Mouse (Mus musculus): ENCODE measurements around the gene Cd59b. TPM values are rescaled to one million over a fixed set of nuclear protein-coding genes. Genes with fewer than 3 reads are reported as not detected.

Cd59b gene
- polyA plus RNA-seq, 1 experiment from 2014 or later: 6.3 TPM

DNA sequence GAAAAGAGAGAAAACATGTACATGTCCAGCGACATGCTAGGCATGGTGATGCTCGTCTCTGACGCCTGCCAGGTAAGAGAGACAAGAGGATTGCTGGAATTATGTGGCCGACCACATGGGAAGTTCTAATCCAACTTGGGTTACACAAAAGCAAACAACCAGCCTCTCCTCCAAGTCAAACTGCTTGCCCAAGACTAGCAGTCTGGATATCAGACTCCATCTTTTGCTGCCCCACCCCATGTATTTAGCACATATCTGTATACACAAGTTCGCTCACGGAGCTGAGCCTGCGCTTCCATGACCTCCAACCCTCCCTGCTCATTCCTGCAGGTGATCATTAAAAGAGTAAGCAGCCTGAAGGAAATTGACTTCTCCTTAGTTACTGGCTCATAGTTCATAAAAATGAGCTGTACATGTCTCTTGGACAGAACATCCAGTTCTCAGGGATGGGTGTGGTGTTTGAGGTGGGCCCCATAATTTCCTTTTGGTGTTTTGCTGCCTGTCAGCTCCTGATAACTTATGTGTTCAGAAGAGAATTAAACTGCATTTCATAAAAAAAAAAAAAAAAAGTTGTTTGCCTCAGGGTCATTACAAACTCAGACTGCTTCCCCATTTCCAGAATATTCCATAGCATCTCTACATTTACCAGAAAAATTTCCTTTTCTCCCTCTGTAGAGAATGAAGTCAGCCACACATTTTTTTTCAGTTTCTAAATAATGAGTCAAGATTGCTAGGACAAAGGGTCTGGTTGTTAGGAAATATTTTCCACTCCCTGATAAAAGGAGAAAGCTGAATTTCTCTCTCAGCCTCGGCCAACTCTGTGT is 52.2 kb downstream of the Cd59b start:
- 52% methylated on average over 8 of the region's 8 CpGs for WGBS
- no peak for TF ChIP-seq CTCF (IDR thresholded peaks at IDR 0.05; ENCODE audit: low read depth)
- Histone ChIP-seq H3K4me1 (replicated peaks; ENCODE audit: control insufficient read depth, insufficient read depth, low read length) (no peaks in the 10 kb centered on the region; the same call in 1 of the 2 replicates), H3K27me3 (replicated peaks; ENCODE audit: control insufficient read depth, insufficient read depth, low read length) (no peaks in the 10 kb centered on the region), H3K4me2 (replicated peaks; ENCODE audit: low read depth) (peak overlapping the region; percentile 98), H3K9me3 (ENCODE audit: control insufficient read depth) (no peaks in the 10 kb centered on the region), H3K27ac (ENCODE audit: low read depth, low read length) (peak overlapping the region; percentile 82), H3K36me3 (ENCODE audit: control insufficient read depth, insufficient read depth) (no peaks in the 10 kb centered on the region), H3K9ac (ENCODE audit: low read depth, low read length) (peak overlapping the region; percentile 79; the same call in 1 of the 2 replicates), H3K4me3 (ENCODE audit: low read depth, low read length) (peak overlapping the region; percentile 58)
- peak; percentile 68 for ATAC-seq

DNA sequence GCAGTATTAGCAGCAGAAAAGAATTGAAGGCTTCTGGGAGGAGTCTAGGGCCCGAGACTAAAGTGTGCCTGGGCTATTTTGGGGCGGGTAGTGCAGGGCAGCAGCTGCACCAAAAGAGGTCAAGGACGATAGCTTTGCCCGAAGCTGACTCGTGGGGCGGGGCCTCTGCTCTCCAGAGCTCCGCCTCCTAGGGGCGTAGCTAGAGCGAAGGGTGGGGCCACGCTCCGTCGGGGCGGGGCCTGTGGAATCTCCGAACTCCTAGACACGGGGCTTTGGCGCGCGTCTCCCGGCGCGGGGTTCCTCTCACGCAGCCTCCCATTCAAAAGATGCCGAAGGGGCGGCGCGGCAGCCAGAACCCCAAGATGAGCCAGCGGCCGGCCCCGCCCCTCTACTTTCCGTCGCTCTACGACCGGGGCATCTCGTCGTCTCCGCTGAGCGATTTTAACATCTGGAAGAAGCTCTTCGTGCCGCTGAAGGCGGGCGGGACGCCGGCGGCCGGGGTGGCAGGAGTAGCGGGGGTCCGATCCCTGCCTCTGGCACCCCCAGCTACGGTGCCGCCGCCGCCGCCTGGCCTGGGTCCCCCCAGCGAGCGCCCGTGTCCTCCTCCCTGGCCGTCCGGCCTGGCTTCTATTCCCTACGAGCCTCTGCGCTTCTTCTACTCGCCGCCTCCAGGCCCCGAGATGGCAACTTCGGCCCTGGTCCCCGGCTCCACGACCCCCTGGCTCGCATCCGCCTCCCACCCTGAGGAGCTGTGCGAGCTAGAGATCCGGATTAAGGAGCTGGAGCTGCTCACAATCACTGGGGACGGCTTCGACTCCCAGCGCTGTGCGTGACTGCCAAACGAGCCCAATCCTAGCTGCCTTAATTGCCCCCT is 53.1 kb downstream of the Cd59b start, which contains the start of gene A930018P22Rik:
Gene A930018P22Rik, plus strand, starts transcription at position 265 of the 874 bp plus-strand sequence.
- peak within 1 kb of the TSS; percentile 82 for H3K27ac ChIP-seq (ENCODE audit: low read depth, low read length)
- peak within 1 kb of the TSS; percentile 98 for H3K4me2 ChIP-seq (replicated peaks; ENCODE audit: low read depth)
- no peaks in the 10 kb centered on the region; the same call in 1 of the 2 replicates for H3K4me1 ChIP-seq (replicated peaks; ENCODE audit: control insufficient read depth, insufficient read depth, low read length)
- peak; percentile 87 for ATAC-seq
- no peaks in the 10 kb centered on the region for H3K9me3 ChIP-seq (ENCODE audit: control insufficient read depth)
- peak within 1 kb of the TSS; percentile 58 for H3K4me3 ChIP-seq (ENCODE audit: low read depth, low read length)
- no peaks in the 10 kb centered on the region for H3K27me3 ChIP-seq (replicated peaks; ENCODE audit: control insufficient read depth, insufficient read depth, low read length)
- no peaks in the 10 kb centered on the region for H3K36me3 ChIP-seq (ENCODE audit: control insufficient read depth, insufficient read depth)
- under 1% methylated on average over 74 of the region's 74 CpGs for whole genome bisulfite sequencing
- peak; percentile 7; the same call in 1 of the 2 replicates for TF ChIP-seq CTCF (IDR thresholded peaks at IDR 0.05; ENCODE audit: low read depth)
- H3K9ac ChIP-seq (ENCODE audit: low read depth, low read length): peak within 1 kb of the TSS; percentile 79

DNA sequence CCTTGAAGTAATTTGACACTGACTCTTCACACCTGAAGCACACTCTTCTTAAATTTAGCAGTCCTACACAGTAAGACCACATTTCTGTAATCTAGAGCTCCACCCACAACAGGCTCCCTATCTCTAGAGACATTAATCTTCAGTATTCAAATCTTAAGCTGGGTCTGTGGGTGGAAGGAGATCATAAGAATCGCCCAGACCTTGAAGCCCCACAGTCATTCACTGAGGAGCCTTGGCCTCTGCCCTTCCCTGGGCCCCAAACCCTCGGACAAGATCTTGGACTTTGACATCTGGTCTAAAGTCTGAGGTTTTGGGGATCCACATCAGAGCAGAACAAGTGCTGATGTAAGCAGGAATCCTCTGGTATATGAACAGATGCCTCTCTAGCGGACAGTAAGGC is 53.9 kb downstream of the Cd59b start:
- 25% methylated on average over 3 of the region's 3 CpGs for WGBS
- Histone ChIP-seq H3K9me3 (ENCODE audit: control insufficient read depth) (no peaks in the 10 kb centered on the region), H3K4me1 (replicated peaks; ENCODE audit: control insufficient read depth, insufficient read depth, low read length) (no peaks in the 10 kb centered on the region; the same call in 1 of the 2 replicates), H3K4me3 (ENCODE audit: low read depth, low read length) (peak overlapping the region; percentile 58), H3K27ac (ENCODE audit: low read depth, low read length) (peak overlapping the region; percentile 35; the same call in 1 of the 2 replicates), H3K36me3 (ENCODE audit: control insufficient read depth, insufficient read depth) (no peaks in the 10 kb centered on the region), H3K4me2 (replicated peaks; ENCODE audit: low read depth) (peak overlapping the region; percentile 98), H3K9ac (ENCODE audit: low read depth, low read length) (no peak overlapping the region), H3K27me3 (replicated peaks; ENCODE audit: control insufficient read depth, insufficient read depth, low read length) (no peaks in the 10 kb centered on the region)
- TF ChIP-seq CTCF (IDR thresholded peaks at IDR 0.05; ENCODE audit: low read depth): no peak
- no peak for ATAC-seq

DNA sequence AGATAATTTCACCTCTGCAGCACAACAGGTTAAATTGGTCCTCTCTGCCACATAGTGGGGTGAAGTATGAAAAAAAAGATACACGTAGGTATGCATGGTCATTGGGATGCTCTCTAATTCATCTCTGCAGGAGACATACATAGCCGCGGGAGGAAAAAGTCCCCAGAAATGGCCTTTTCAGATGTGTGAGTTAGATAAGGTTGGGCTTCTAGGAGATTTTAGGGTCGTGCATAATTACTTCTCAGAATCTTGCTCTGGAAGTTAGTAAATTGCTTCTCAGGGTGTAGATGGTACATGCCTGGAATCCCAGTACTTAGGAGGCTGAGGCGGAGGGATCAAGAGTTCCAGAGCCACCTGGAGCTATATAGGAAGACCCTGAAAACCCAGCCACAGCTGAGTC is 54.4 kb downstream of the Cd59b start:
- no peak for TF ChIP-seq CTCF (IDR thresholded peaks at IDR 0.05; ENCODE audit: low read depth)
- no peak for ATAC-seq
- no peak overlapping the region for H3K4me2 ChIP-seq (replicated peaks; ENCODE audit: low read depth)
- H3K27ac ChIP-seq (ENCODE audit: low read depth, low read length): no peak overlapping the region
- H3K27me3 ChIP-seq (replicated peaks; ENCODE audit: control insufficient read depth, insufficient read depth, low read length): no peaks in the 10 kb centered on the region
- no peaks in the 10 kb centered on the region; the same call in 1 of the 2 replicates for H3K4me1 ChIP-seq (replicated peaks; ENCODE audit: control insufficient read depth, insufficient read depth, low read length)
- no peak overlapping the region for H3K9ac ChIP-seq (ENCODE audit: low read depth, low read length)
- no peak overlapping the region for H3K4me3 ChIP-seq (ENCODE audit: low read depth, low read length)
- H3K9me3 ChIP-seq (ENCODE audit: control insufficient read depth): no peaks in the 10 kb centered on the region
- H3K36me3 ChIP-seq (ENCODE audit: control insufficient read depth, insufficient read depth): no peaks in the 10 kb centered on the region
- WGBS: 83% methylated on average over 5 of the region's 5 CpGs

DNA sequence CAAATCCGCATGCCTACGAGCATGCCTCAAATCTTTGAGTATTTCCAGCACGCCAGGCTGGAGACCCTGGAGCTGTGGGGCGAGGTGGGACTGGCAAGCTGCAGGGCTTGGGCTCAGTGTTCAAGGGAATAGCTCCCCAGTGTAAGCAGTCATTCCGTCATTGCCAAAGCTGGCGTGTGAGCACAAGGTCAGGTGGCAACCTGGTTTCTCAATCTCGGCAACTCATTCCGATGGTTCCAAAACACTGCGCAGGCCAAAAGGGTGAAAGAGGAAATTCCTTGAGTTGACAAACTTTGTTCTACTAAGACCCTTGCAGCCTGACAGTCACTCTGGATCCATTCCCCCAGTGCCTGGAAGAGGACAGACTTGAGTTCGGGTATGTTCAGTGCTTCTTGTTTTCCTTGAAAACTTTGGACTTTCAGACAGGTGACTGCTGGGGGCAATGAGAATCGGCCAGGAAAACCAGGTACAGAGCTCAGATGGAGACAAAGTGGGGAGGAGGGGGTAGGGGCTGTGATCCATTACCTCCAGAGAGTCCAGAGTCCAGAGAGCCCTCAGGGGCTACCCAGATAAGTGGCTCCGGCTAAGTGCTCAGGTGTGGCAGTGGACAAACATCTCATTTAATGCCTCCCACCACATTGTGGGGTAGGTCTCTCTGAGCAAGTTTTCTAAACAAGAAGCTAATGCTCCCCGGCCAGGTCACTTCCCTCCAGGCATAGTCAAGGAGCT is 59.3 kb downstream of the Cd59b start:
- H3K36me3 ChIP-seq (ENCODE audit: control insufficient read depth, insufficient read depth): no peaks in the 10 kb centered on the region
- H3K4me3 ChIP-seq (ENCODE audit: low read depth, low read length): no peak overlapping the region
- TF ChIP-seq CTCF (IDR thresholded peaks at IDR 0.05; ENCODE audit: low read depth): no peak
- 0 out of 2 replicates have a peak, but pooled peaks cover 6% of the 10 kb centered on the region for H3K4me1 ChIP-seq (replicated peaks; ENCODE audit: control insufficient read depth, insufficient read depth, low read length)
- no peak overlapping the region for H3K4me2 ChIP-seq (replicated peaks; ENCODE audit: low read depth)
- H3K27ac ChIP-seq (ENCODE audit: low read depth, low read length): no peak overlapping the region
- no peaks in the 10 kb centered on the region for H3K27me3 ChIP-seq (replicated peaks; ENCODE audit: control insufficient read depth, insufficient read depth, low read length)
- no peaks in the 10 kb centered on the region for H3K9me3 ChIP-seq (ENCODE audit: control insufficient read depth)
- ATAC-seq: peak; percentile 54
- H3K9ac ChIP-seq (ENCODE audit: low read depth, low read length): no peak overlapping the region
- 58% methylated on average over 13 of the region's 13 CpGs for WGBS
